Mouse (Mus musculus) MEL (cell line): ENCODE measurements around the gene Jdp2. TPM values are rescaled to one million over a fixed set of nuclear protein-coding genes. Genes with fewer than 3 reads are reported as not detected.

Source experiments
- DNase-seq: peaks from one replicate; pipeline ENCODE4 v3.0.0; 2011; ENCODE audit warnings: low read depth, low spot score
- H3K27ac ChIP-seq: 2 replicates; pipeline ENCODE4 v1.5.1; 2012; ENCODE audit warnings: low read depth, mild to moderate bottlenecking, control low read depth, low read length, moderate library complexity; ENCODE audit not compliant: control insufficient read depth
- H3K27me3 ChIP-seq, 2 experiments: fragments of 150-350 bp in 1 of 2; sonication (generic) in 1 of 2; 2 replicates each; pipeline ENCODE4 v1.6.1; 2012; ENCODE audit warnings: low read length in 2 of 2, mild to moderate bottlenecking in 2 of 2, improper control_type of control experiment in 1 of 2, moderate library complexity in 1 of 2; ENCODE audit not compliant: insufficient read depth in 2 of 2, control insufficient read depth in 1 of 2
- H3K36me3 ChIP-seq, 2 experiments: 2 replicates each; pipeline ENCODE4 v1.6.1; 2012 to 2014; ENCODE audit warnings: low read length in 2 of 2, improper control_type of control experiment in 1 of 2, inconsistent platforms in 1 of 2, mild to moderate bottlenecking in 1 of 2; ENCODE audit not compliant: insufficient read depth in 2 of 2, control insufficient read depth in 1 of 2
- H3K4me1 ChIP-seq, 2 experiments: fragments of 150-350 bp in 1 of 2; sonication (generic) in 1 of 2; 2 replicates each; pipeline ENCODE4 v1.6.1; 2012; ENCODE audit warnings: low read length in 2 of 2, improper control_type of control experiment in 1 of 2, mild to moderate bottlenecking in 1 of 2; ENCODE audit not compliant: insufficient read depth in 2 of 2, control insufficient read depth in 1 of 2
- H3K4me3 ChIP-seq, 2 experiments: fragments of 150-350 bp in 1 of 2; sonication (generic) in 1 of 2; 2 replicates each; pipeline ENCODE4 v1.5.1; 2012; ENCODE audit warnings: low read depth in 2 of 2, low read length in 2 of 2, mild to moderate bottlenecking in 2 of 2, moderate library complexity in 2 of 2, control low read depth in 1 of 2, improper control_type of control experiment in 1 of 2; ENCODE audit not compliant: control insufficient read depth in 1 of 2, insufficient read depth in 1 of 2
- H3K79me2 ChIP-seq: 2 replicates; pipeline ENCODE4 v1.6.1; 2012; ENCODE audit warnings: mild to moderate bottlenecking, low read length, moderate library complexity; ENCODE audit not compliant: control insufficient read depth, poor library complexity, insufficient read depth
- H3K9ac ChIP-seq: 2 replicates; pipeline ENCODE4 v1.6.1; 2012; ENCODE audit warnings: low read depth, mild to moderate bottlenecking, control low read depth, low read length, moderate library complexity; ENCODE audit not compliant: control insufficient read depth, poor library complexity, severe bottlenecking
- H3K9me3 ChIP-seq: fragments of 150-350 bp; sonication (generic); replicated peaks from 2 replicates; pipeline ENCODE4 v1.6.1; 2012; ENCODE audit warnings: mild to moderate bottlenecking, low read length, improper control_type of control experiment, moderate library complexity; ENCODE audit not compliant: insufficient read depth
- CHD1 ChIP-seq: IDR thresholded peaks from 2 replicates; pipeline ENCODE4 v1.6.1; 2012; ENCODE audit warnings: low read depth, mild to moderate bottlenecking, inconsistent platforms, low read length, improper control_type of control experiment
- CHD2 ChIP-seq: IDR thresholded peaks from 2 replicates; pipeline ENCODE4 v1.6.1; 2011; ENCODE audit warnings: low read length, improper control_type of control experiment
- CTCF ChIP-seq, 3 experiments: IDR thresholded peaks in 2 of 3; conservative IDR thresholded peaks in 1 of 3; 2 replicates each; pipeline ENCODE4 v1.5.1; 2011 to 2012; ENCODE audit warnings: low read length in 3 of 3, low read depth in 2 of 3, mild to moderate bottlenecking in 2 of 3, improper control_type of control experiment in 1 of 3, inconsistent platforms in 1 of 3, mixed read lengths in 1 of 3, moderate library complexity in 1 of 3; ENCODE audit not compliant: control insufficient read depth in 1 of 3, insufficient read depth in 1 of 3, poor library complexity in 1 of 3, severe bottlenecking in 1 of 3
- ETS1 ChIP-seq: IDR thresholded peaks from 2 replicates; pipeline ENCODE4 v1.6.1; 2012; ENCODE audit warnings: low read depth, mild to moderate bottlenecking, inconsistent platforms, low read length, improper control_type of control experiment, moderate library complexity
- GABPA ChIP-seq: IDR thresholded peaks from 2 replicates; pipeline ENCODE4 v1.6.1; 2012; ENCODE audit warnings: low read depth, mild to moderate bottlenecking, inconsistent platforms, low read length, improper control_type of control experiment, moderate library complexity
- KAT2A ChIP-seq: conservative IDR thresholded peaks from 2 replicates; pipeline ENCODE4 v1.6.1; 2012; ENCODE audit warnings: low read depth, low read length, improper control_type of control experiment, inconsistent platforms
- MEF2A ChIP-seq: IDR thresholded peaks from 2 replicates; pipeline ENCODE4 v1.6.1; 2014; ENCODE audit warnings: low read depth, mild to moderate bottlenecking, inconsistent platforms, low read length, improper control_type of control experiment; ENCODE audit not compliant: poor library complexity, insufficient replicate concordance, severe bottlenecking; ENCODE audit errors: extremely low read depth
- MXI1 ChIP-seq: IDR thresholded peaks from 2 replicates; pipeline ENCODE4 v1.6.1; 2011; ENCODE audit warnings: mild to moderate bottlenecking, low read depth, low read length, improper control_type of control experiment
- MYB ChIP-seq: IDR thresholded peaks from 2 replicates; pipeline ENCODE4 v1.6.1; 2011; ENCODE audit warnings: mild to moderate bottlenecking, low read depth, low read length, improper control_type of control experiment
- NELFE ChIP-seq: IDR thresholded peaks from 2 replicates; pipeline ENCODE4 v1.6.1; 2011; ENCODE audit warnings: low read depth, low read length, improper control_type of control experiment
- POLR2A ChIP-seq, 2 experiments: IDR thresholded peaks; 2 replicates each; pipeline ENCODE4 v1.6.1; 2011 to 2012; ENCODE audit warnings: low read length in 2 of 2, mild to moderate bottlenecking in 2 of 2, control low read depth in 1 of 2, improper control_type of control experiment in 1 of 2, low read depth in 1 of 2, moderate library complexity in 1 of 2; ENCODE audit not compliant: control insufficient read depth in 1 of 2, insufficient read depth in 1 of 2, poor library complexity in 1 of 2
- POLR2AphosphoS2 ChIP-seq: IDR thresholded peaks from 2 replicates; pipeline ENCODE4 v1.6.1; 2011; ENCODE audit warnings: low read length, improper control_type of control experiment
- RCOR1 ChIP-seq: IDR thresholded peaks from 2 replicates; pipeline ENCODE4 v1.6.1; 2012; ENCODE audit warnings: low read depth, mild to moderate bottlenecking, inconsistent platforms, low read length, improper control_type of control experiment
- SMC3 ChIP-seq: IDR thresholded peaks from 2 replicates; pipeline ENCODE4 v1.6.1; 2011; ENCODE audit warnings: low read depth, low read length, improper control_type of control experiment
- TCF12 ChIP-seq: IDR thresholded peaks from 2 replicates; pipeline ENCODE4 v1.6.1; 2014; ENCODE audit warnings: low read depth, mild to moderate bottlenecking, inconsistent platforms, low read length, improper control_type of control experiment, moderate library complexity
- ZC3H11A ChIP-seq: IDR thresholded peaks from 2 replicates; pipeline ENCODE4 v1.6.1; 2012; ENCODE audit warnings: low read depth, mild to moderate bottlenecking, inconsistent platforms, low read length, improper control_type of control experiment
- ZKSCAN1 ChIP-seq: IDR thresholded peaks from 2 replicates; pipeline ENCODE4 v1.6.1; 2012; ENCODE audit warnings: low read depth, mild to moderate bottlenecking, inconsistent platforms, low read length, improper control_type of control experiment, moderate library complexity
- ZNF384 ChIP-seq: IDR thresholded peaks from 2 replicates; pipeline ENCODE4 v1.6.1; 2012; ENCODE audit warnings: low read depth, mild to moderate bottlenecking, inconsistent platforms, low read length, improper control_type of control experiment
- polyA plus RNA-seq, 2 experiments: library from polyadenylated mRNA; stranded (reverse) in 1 of 2; unstranded in 1 of 2; fragments of >175 nt in 1 of 2; fragments of >200 nt in 1 of 2; gene quantifications; 2 replicates each; pipeline versions ENCODE4 v1.2.1 to v1.2.4; 2012; ENCODE audit warnings: low replicate concordance in 2 of 2, low read depth in 1 of 2; ENCODE audit not compliant: insufficient read length in 2 of 2, insufficient read depth in 1 of 2, missing spikeins in 1 of 2
- total RNA-seq: library from RNA; depleted of rRNA; stranded (reverse); fragments of 300-350 nt; gene quantifications from 2 replicates; pipeline ENCODE4 v1.2.3, GENCODE M21; 2012

Jdp2 gene
- total and polyA plus RNA-seq, 3 experiments = 2.3 to 9.1 TPM; not detected in 1

DNA sequence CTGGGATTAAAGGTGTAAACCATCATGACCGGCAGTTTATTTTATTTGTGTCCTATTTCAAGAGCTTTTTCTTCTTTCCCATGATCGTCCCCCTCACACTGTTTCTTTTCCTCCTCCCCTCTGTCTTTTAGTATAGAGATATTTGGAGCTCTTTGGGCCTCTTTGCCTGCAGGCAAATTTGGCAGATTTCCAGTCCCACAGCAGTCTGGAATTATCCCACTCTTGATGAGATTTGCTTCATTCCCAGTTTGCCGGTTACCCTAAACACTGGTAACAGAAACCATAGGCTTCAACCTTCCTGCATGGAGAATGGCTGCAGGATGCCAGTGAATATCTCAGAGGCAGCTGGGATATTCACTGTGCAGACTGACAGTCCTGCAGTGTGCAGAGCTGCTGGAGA lies 69.9 kb downstream of the Jdp2 start:
- no peak for TF ChIP-seq MYB
- no peak for TF ChIP-seq MXI1
- TF ChIP-seq RCOR1 = no peak
- TF ChIP-seq SMC3 = no peak
- no peak for TF ChIP-seq POLR2A (IDR thresholded peaks at IDR 0.05; ENCODE audit: control insufficient read depth in 1 of 2, insufficient read depth in 1 of 2, low read depth in 1 of 2, low read length in 2 of 2, poor library complexity in 1 of 2)
- no peak for TF ChIP-seq ETS1
- TF ChIP-seq TCF12 = no peak
- no peak for TF ChIP-seq ZNF384
- TF ChIP-seq MEF2A = no peak
- no peak for TF ChIP-seq NELFE
- TF ChIP-seq KAT2A = no peak
- no peak for TF ChIP-seq POLR2AphosphoS2
- TF ChIP-seq, all 39 proteins: peak for 0
- H3K27me3 ChIP-seq = peaks cover 0 to 1% of the 10 kb centered on the region in 2 experiments; a peak in 1 of 4 replicates
- H3K27ac ChIP-seq = no peak overlapping the region
- no peaks in the 10 kb centered on the region for H3K36me3 ChIP-seq
- no peak overlapping the region for H3K9ac ChIP-seq
- no peaks in the 10 kb centered on the region for H3K79me2 ChIP-seq
- no peak for DNase-seq
- H3K4me1 ChIP-seq = no peaks in the 10 kb centered on the region
- H3K4me3 ChIP-seq = no peak overlapping the region
- no peaks in the 10 kb centered on the region for H3K9me3 ChIP-seq

DNA sequence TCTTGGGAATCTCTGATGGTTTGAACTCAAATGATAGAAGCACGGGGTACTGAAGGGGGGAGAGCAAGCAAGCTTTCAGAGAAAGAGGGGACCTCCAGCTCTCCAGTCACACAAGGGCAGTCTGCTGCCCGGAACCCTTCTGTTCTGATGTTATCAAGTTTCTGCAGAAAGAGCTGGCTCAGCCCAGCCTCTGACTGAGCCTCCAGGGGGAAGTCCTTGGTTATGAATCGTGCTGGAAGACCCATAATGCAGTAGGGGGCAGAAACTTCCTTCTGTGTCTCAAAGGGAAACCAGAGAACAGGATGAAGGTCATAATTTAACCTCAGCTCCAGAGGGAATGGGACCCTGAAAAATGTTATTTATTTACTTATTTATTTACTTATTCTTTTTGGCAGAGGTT lies 71.3 kb downstream of the Jdp2 start:
- DNase-seq = peak; percentile 59
- no peaks in the 10 kb centered on the region for H3K36me3 ChIP-seq
- H3K4me3 ChIP-seq = no peak overlapping the region
- TF ChIP-seq ZKSCAN1 (no peak), MXI1 (no peak), ZC3H11A (no peak), CTCF (IDR thresholded peaks at IDR 0.05 in 2 of 3, conservative IDR thresholded peaks at IDR 0.05 in 1 of 3; ENCODE audit: control insufficient read depth in 1 of 3, insufficient read depth in 1 of 3, low read depth in 2 of 3, low read length in 3 of 3, poor library complexity in 1 of 3, severe bottlenecking in 1 of 3) (peak in 1 of 3 experiments; percentile 15; a peak in 1 of 6 replicates), CHD2 (no peak), CHD1 (no peak), GABPA (no peak)
- H3K27me3 ChIP-seq = peaks cover 0 to 1% of the 10 kb centered on the region in 2 experiments; a peak in 1 of 4 replicates
- H3K9me3 ChIP-seq = no peaks in the 10 kb centered on the region
- no peaks in the 10 kb centered on the region for H3K4me1 ChIP-seq
- H3K27ac ChIP-seq = no peak overlapping the region
- H3K9ac ChIP-seq = no peak overlapping the region
- no peaks in the 10 kb centered on the region for H3K79me2 ChIP-seq
